Mouse (Mus musculus) heart, postnatal 14 days (tissue): Measurements from ENCODE around the gene Tunar. TPM values are rescaled to one million over a fixed set of nuclear protein-coding genes. Genes with fewer than 3 reads are reported as not detected.

Experiments used
- DNase-seq, 2 experiments: peaks; one replicate each; pipeline ENCODE4 v3.0.0; 2021 to 2022
- intact Hi-C: fragments of 180-260 bp; cut with DNase I; formaldehyde crosslinking; loops from one replicate; pipeline ENCODE4 v1.15.1; 2025
- total RNA-seq, 2 experiments: library from RNA; stranded (reverse); gene quantifications; 2 replicates each; pipeline ENCODE4 v1.2.3; 2021

The Tunar gene
- total RNA-seq, 2 experiments from 2014 or later, result not detected

DNA sequence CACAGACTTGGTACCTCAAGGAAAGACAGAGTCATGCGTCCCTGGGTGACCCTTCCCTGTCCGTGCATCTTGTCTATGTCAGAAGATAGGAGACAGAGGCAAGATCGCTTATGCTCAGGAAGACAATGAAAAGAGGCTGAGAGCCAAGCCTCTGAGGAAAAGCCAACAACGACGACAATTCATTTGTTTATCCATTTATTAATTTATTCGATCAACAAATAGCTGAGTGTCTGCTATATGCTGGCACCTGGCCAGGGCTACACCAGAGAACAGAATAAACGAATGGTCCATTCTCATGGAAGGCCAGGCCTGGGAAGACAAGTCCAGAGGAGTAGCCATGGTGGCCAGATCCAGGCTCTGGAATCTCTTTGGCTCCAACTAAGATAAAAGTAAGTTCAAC, 61.0 kb downstream of the Tunar start:
- intact Hi-C loops, result no loop called here
- no peak for DNase-seq

DNA sequence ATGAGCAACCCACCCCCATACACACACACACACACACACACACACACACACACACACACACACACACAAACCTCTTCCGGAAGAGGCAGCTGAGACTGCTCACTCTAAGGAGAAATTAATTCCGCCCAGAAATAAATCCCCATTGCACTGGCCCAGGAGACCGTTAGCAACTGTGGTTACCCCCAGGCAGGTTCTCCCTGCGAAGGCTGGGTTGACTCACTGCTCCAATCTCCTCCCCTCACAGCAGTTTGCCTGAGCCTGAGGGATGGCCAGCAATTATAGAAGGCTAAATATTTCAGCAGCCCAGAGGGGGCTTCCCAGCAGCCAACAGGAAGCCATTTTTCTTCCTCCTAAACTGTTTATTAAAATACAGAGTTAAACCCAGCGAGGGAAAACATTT, 64.5 kb downstream of the Tunar start:
- no peak for DNase-seq
- intact Hi-C loops, result no loop called here

GRCm38 (mm10) chr12:105403742-105404141, 70.1 kb downstream of the Tunar start:
- intact Hi-C loops, result no loop called here

DNA sequence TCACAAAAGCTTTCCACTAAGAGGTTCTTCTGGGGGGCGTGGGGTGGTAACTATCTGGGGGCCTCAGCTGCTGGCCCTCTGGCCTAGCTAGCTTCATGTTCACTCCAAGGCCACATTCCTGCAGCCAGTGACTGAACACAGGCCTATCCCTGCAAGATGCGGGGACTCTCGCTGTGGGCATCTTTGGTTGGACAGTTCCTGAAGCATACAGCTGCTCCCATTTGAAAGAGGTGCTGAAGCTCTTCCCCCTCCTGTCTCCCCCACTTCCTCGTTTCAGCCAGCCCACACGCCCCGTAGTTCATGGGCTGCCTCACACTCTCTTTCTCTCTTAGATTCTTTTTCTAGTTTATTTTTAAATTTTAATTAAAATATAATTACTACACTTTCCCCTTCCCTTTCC, 72.3 kb downstream of the Tunar start:
- DNase-seq, result no peak
- intact Hi-C loops, result no loop called here

More at GRCm38 (mm10) chr12:105403742-105404141, 70.1 kb downstream of the Tunar start:
- no peak for DNase-seq

DNA sequence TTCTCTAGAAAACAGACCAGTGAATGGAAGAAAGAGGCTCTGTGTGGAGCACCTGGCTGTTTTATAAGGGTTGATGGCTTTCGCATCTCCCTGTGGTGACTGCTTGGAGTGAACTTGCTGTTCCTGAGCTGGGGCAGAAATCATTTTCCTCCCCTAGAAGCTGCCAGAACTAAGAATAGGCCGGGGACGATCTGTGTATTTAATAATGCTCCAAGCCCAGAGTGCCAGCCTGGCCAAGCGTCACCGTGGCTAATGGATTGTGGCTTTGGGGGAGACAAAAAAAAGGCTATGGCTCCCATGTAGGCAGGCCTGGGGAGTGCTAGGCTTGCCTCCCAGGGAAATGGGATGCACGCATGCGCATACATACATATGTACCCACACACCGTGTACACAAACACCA, 80.2 kb downstream of the Tunar start:
- no peak for DNase-seq
- intact Hi-C loops, result no loop called here

DNA sequence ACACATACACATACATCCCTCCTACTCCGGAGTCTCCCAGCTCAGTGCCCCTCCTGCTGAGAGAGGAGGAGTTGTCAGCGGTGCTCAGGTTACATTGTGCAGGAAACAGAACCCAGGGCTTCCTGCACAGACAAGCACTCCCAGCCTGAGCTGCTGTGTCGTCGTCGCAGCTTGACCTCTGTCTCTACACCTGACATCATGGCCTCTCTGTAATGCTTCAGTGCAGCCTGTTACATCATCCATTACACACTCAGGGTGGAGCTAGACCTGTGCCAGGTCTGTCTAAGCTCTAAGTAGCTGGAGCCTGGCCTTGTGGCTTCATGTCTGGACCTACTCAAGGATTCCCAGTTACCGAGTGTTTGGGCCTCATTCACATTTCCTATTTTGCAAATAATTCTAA, 86.8 kb downstream of the Tunar start:
- no peak for DNase-seq
- intact Hi-C loops, result loop anchor here (5.0 kb wide), 1 partner anchor 43 kb away; no protein-coding TSS in a partner anchor

GRCm38 (mm10) chr12:105426541-105426940, 92.9 kb downstream of the Tunar start:
- no peak for DNase-seq
- intact Hi-C loops, result loop anchor here (2.0 kb wide), 2 partner anchors 354 to 376 kb away; no protein-coding TSS in a partner anchor

DNA sequence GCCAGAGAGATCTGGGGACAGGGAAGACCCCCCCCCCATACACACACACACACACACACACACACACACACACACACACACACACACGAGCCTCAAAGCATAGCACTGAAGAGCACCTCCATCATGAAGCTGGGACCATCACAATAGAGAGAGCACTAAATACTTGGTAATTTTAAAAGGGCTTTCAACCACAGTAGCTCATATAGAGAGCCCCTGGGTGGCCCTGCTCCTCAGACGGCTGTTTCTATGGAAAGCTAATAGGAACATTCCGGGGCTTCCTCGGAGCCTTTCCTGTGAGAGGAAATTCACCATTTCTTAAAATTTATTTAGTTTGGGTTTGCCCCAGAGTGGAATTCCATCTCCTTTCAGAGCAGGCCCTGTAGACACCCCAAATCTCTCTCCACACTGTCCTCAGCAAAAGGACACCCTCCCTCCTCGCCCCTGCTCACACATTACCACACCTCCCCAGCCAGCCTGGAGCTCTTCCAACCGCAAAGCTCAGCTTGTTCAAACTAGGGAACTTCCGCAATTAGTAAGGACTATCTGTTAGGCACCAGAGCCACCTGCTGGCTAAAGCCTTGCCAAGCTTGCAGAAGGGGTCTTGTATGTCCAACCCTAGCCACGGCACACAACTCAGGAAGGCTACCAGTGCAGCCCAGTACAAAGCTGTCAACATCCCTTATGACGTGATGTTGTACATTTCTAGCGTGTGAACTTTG, 93.5 kb downstream of the Tunar start:
- intact Hi-C loops, result loop anchor here (2.0 kb wide), 2 partner anchors 354 to 376 kb away; no protein-coding TSS in a partner anchor
- peak; percentile 54 to 73 for DNase-seq

GRCm38 (mm10) chr12:105431872-105432271, 98.2 kb downstream of the Tunar start:
- no peak for DNase-seq
- intact Hi-C loops, result loop anchor here (10.0 kb wide), 1 partner anchor 293 kb away; no protein-coding TSS in a partner anchor

DNA sequence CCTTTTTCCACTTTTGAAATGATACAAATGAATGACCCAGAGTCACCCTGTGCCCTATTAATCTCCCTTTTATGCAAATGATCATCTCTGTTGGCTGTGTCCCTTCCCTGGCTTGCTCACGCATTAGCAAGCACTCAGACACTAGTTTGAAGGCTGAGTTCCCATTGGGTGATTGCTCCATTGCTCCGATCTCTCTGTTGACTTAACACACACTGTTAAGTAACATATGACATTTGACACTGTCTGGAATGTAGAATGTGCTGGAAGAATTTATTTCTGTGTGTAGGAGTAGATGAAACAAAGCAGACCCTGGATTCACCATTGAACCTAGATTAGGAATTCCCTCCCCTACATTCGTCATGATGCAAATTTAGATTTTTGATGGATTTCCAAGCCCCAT, 99.1 kb downstream of the Tunar start:
- intact Hi-C loops, result loop anchor here (10.0 kb wide), 1 partner anchor 292 kb away; no protein-coding TSS in a partner anchor
- no peak for DNase-seq

Other genes with a start within 250 kb of the Tunar start
- gene Tcl1b2, start 187.9 kb upstream of the Tunar start, total RNA-seq, result not detected
- not detected for gene Tcl1b1, start 174.2 kb upstream of the Tunar start, total RNA-seq
- not detected for gene Tcl1b5, start 157.5 kb upstream of the Tunar start, total RNA-seq
- gene Tcl1b3, start 142.8 kb upstream of the Tunar start, total RNA-seq, result not detected
- gene Tcl1b4, start 131.9 kb upstream of the Tunar start, total RNA-seq, result not detected
- gene Tcl1, start 111.1 kb upstream of the Tunar start, total RNA-seq, result not detected
- gene D430019H16Rik, start 120.0 kb downstream of the Tunar start, total RNA-seq, result under 1 TPM; 0.44 to 0.55 TPM
- gene Bdkrb2, start 229.4 kb downstream of the Tunar start, total RNA-seq, result 1 to 10 TPM; 1.6 TPM